Mouse (Mus musculus) testis, adult 2 months (tissue): ENCODE measurements at regions not wholly inside any gene's neighbourhood (a gene's known extent, or its start where the extent isn't known, plus 50 kb on each side); places are given as distances from the start of the nearest gene placed in this dataset.

ENCODE experiments used
- H3K27ac ChIP-seq: fragments of 200-500 bp; 2 replicates; pipeline ENCODE4 v1.5.1; 2012; ENCODE audit warnings: low read depth, low read length; ENCODE audit not compliant: control insufficient read depth, insufficient read depth
- H3K27me3 ChIP-seq: fragments of 200-500 bp; 2 replicates; pipeline ENCODE4 v1.6.1; 2012; ENCODE audit warnings: mild to moderate bottlenecking, low read length, moderate library complexity; ENCODE audit not compliant: control insufficient read depth, insufficient read depth
- H3K36me3 ChIP-seq: fragments of 200-500 bp; 2 replicates; pipeline ENCODE4 v1.6.1; 2012; ENCODE audit warnings: mild to moderate bottlenecking, low read length; ENCODE audit not compliant: control insufficient read depth, insufficient read depth
- H3K4me1 ChIP-seq: fragments of 200-500 bp; 2 replicates; pipeline ENCODE4 v1.6.1; 2012; ENCODE audit warnings: low read length; ENCODE audit not compliant: control insufficient read depth, insufficient read depth
- H3K4me3 ChIP-seq: fragments of 200-500 bp; 2 replicates; pipeline ENCODE4 v1.5.1; 2012; ENCODE audit warnings: low read depth, mild to moderate bottlenecking, low read length, moderate library complexity, mixed read lengths; ENCODE audit not compliant: control insufficient read depth
- CTCF ChIP-seq: fragments of 200-500 bp; IDR thresholded peaks from 2 replicates; pipeline ENCODE4 v1.5.1; 2012; ENCODE audit warnings: low read depth, mild to moderate bottlenecking, inconsistent platforms, low read length, moderate library complexity; ENCODE audit not compliant: control insufficient read depth, insufficient read depth, insufficient replicate concordance
- POLR2A ChIP-seq: fragments of 200-500 bp; IDR thresholded peaks from 2 replicates; pipeline ENCODE4 v1.6.1; 2012; ENCODE audit warnings: low read depth, mild to moderate bottlenecking, inconsistent platforms, low read length, moderate library complexity; ENCODE audit not compliant: control insufficient read depth

GRCm38 (mm10) chr5:99125418-99125817 is 88.3 kb upstream of the Prkg2 start:
- TF ChIP-seq POLR2A (no peak), CTCF (no peak)
- Histone ChIP-seq H3K36me3 (no peaks in the 10 kb centered on the region), H3K27me3 (no peaks in the 10 kb centered on the region), H3K27ac (no peak overlapping the region), H3K4me3 (no peak overlapping the region), H3K4me1 (no peaks in the 10 kb centered on the region)

DNA sequence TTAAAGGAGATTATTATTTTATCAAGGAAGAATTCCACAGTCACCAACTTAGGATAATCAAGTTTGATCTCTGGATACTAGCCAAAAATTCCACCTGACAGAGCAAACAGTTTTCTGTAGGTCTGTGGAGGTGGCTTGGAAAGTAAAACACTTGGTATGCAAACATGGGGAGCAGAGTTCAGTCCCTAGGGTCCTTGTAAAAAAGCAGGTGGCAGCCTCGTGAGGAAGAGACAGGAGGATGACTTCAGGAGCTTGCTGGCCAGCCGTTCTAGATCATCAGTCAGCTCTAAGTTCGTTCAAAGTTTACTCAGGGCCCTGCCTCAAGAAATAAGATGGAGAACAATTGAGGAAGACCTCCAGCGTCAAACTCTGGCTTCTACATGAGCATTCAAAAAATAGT is 74.6 kb upstream of the Prkg2 start:
- no peaks in the 10 kb centered on the region for H3K4me1 ChIP-seq
- TF ChIP-seq POLR2A (no peak), CTCF (no peak)
- H3K27ac ChIP-seq = no peak overlapping the region
- H3K36me3 ChIP-seq = no peaks in the 10 kb centered on the region
- H3K4me3 ChIP-seq = no peak overlapping the region
- no peaks in the 10 kb centered on the region for H3K27me3 ChIP-seq

GRCm38 (mm10) chr5:99111235-99111634 is 74.1 kb upstream of the Prkg2 start:
- no peak overlapping the region for H3K4me3 ChIP-seq
- H3K27me3 ChIP-seq = no peaks in the 10 kb centered on the region
- TF ChIP-seq CTCF = no peak
- TF ChIP-seq POLR2A = no peak
- H3K36me3 ChIP-seq = no peaks in the 10 kb centered on the region
- no peak overlapping the region for H3K27ac ChIP-seq
- no peaks in the 10 kb centered on the region for H3K4me1 ChIP-seq

DNA sequence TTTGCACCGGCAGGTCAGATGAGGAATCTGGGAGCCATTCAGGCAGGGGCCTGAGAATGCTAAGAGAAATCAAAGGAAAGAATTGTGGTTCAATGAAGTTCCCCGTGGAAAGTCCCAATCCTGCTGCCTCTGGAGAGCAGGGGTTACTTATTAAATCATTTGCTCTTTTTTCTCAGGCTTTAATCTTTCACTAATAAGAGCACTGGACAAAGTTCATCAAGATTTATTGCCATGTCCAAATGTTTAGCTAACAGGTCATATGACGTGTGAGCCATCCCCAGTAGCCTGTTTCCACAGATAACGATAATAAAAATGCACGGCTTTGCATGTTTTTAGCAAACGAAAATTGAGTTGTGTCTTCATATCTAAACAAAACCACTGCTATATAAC is 62.6 kb upstream of the Prkg2 start:
- Histone ChIP-seq H3K27ac (no peak overlapping the region), H3K27me3 (no peaks in the 10 kb centered on the region), H3K4me1 (no peaks in the 10 kb centered on the region), H3K36me3 (no peaks in the 10 kb centered on the region), H3K4me3 (no peak overlapping the region)
- TF ChIP-seq CTCF = no peak
- no peak for TF ChIP-seq POLR2A

DNA sequence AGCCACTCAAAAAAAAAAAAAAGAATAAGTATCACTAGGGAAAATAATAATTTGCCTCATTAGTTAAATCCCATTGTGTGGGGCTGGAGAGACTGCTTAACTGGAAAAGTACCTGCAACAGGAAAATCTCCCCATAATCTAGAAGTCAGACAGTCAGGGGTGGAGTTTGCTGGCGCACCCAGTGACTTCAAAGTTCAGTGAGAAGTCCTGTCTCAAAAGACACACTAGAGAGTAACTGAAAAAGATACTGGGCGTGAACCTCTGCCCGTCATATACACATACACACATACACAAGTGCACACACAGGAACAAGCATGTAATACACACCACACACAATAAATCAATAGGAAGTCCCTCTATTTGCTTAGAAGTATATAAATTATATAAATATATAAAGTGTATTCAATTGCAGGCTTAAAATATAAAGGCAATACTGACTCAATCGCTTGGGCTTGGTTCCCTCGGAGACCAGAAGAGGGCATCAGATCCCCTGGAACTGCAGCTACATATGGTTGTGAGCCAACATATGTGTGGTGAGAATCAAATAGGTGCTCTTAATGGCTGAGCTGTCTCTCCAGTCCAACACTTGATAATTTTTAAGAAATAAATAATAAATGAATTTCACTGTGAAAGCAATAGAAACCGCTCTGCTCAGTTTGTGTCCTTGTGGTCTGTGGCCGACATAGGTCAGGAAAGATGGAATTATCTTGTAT is 62.0 kb upstream of the Prkg2 start:
- Histone ChIP-seq H3K4me1 (no peaks in the 10 kb centered on the region), H3K36me3 (no peaks in the 10 kb centered on the region), H3K27ac (no peak overlapping the region), H3K4me3 (no peak overlapping the region), H3K27me3 (no peaks in the 10 kb centered on the region)
- TF ChIP-seq CTCF = no peak
- TF ChIP-seq POLR2A = no peak
